Mouse (Mus musculus) thymus, postnatal 36 days (tissue): ENCODE measurements around the gene Zfp60.

Experiments used
- DNase-seq, 2 experiments: peaks; one replicate each; pipeline ENCODE4 v3.0.0; 2022; ENCODE audit warnings: mixed read lengths in 2 of 2

Gene Zfp60

GRCm38 (mm10) chr7:27794566-27794965 lies 63.4 kb downstream of the Zfp60 start:
- DNase-seq = no peak

DNA sequence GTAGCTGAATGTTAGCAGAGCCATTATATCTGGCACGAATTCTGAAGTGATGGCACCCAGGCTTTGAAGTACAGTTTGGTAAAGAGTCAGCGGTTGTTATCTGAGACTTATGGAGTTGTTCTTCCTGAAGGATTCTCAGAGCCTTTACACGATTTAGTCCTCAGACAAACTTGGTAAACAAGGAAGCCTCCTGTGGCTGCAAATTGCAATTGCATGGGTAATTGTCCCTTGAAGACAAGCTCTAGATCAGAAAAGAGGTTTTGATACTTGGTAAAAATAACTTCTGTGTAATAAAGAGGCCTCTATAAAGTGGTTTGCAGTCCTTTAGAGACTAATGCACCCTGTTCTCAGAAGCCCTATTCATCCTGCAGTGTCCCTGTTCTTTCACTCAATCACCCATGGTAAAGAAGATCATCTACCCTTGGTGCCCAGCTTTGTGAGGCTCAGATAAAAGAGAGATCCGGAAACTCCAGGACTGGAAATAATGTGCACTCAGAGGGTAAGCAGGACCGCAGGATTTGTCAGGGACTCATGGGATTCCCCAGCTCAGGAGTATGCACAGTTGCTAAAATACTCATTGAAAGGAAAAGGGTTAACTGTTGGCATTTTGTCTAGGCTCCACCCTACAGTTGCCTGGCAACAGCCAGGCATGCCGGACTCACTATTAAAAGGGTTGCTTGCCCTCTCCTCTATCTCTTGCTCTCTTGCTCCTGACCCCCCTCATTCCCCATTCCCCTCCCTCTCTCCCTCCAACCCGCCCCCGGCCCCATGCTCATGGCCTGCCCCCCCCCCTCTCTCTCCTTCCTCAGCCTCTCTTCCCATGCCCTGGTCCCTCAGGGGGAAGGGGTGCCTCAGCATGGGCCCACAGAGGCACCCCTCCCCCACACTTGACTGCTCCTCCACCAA lies 67.0 kb downstream of the Zfp60 start:
- no peak for DNase-seq

GRCm38 (mm10) chr7:27801137-27801536 lies 69.9 kb downstream of the Zfp60 start:
- no peak for DNase-seq

GRCm38 (mm10) chr7:27802986-27803385 lies 71.8 kb downstream of the Zfp60 start:
- DNase-seq = no peak
